Mouse (Mus musculus): ENCODE data around the gene Anks1b. TPM values are rescaled to one million over a fixed set of nuclear protein-coding genes. Genes with fewer than 3 reads are reported as not detected.

Anks1b gene
- polyA plus RNA-seq, 1 experiment from 2014 or later, result 1.5 TPM

DNA sequence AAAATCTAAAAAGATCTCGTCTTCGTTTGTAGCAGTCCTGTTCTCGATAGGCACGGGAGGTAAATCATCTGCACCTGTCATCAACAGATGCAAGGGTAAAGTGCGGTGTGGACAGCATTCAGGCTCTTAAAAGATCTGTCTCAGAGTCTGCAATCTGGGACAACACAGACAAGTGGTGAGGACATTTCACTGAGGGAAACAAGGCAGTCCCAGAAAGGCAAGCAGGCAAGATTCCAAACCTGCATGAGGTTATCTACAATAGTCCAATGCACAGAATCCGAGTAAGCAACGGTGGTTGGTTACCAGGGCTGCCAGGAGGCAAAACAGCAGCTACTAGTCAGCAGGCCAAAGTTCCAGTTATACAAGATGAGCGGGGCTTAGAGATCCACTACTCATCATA lies 912.4 kb downstream of the Anks1b start:
- 89% methylated on average over 8 of the region's 8 CpGs for WGBS
- Histone ChIP-seq H3K9ac (ENCODE audit: low read length) (no peak overlapping the region), H3K36me3 (ENCODE audit: control insufficient read depth, insufficient read depth, low read length) (no peaks in the 10 kb centered on the region), H3K4me1 (replicated peaks; ENCODE audit: control insufficient read depth, insufficient read depth, low read length) (no peaks in the 10 kb centered on the region), H3K9me3 (ENCODE audit: control insufficient read depth, low read length) (no peaks in the 10 kb centered on the region), H3K4me2 (ENCODE audit: low read length) (no peak overlapping the region), H3K4me3 (ENCODE audit: low read depth, low read length) (no peak overlapping the region), H3K27me3 (replicated peaks; ENCODE audit: control insufficient read depth, insufficient read depth, low read length) (no peaks in the 10 kb centered on the region), H3K27ac (ENCODE audit: low read depth) (no peak overlapping the region)
- ATAC-seq (replicated peaks; ENCODE audit: low FRiP score, low TSS enrichment, low read depth) (no peak), DNase-seq (ENCODE audit: low spot score) (no peak)

DNA sequence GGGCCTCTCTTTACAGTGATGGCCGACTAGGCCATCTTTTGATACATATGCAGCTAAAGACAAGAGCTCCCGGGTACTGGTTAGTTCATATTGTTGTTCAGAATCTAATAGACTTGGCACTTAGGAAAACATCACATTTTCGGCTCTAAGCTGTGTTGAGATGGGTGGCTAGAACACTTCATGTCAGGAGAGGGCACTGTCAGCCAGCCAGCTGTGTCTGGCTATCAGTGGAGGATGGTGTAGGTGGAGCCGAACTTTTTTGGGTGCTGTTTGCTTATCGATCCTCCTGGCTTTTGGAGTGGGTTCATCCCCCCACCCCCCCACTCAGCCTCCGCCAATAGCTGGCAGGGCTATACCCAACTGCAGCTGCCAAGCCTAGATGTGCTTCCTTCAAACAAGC lies 929.8 kb downstream of the Anks1b start:
- 51% methylated on average over 6 of the region's 6 CpGs for WGBS
- ATAC-seq (replicated peaks; ENCODE audit: low FRiP score, low TSS enrichment, low read depth) (no peak), DNase-seq (ENCODE audit: low spot score) (no peak)
- no peak overlapping the region for H3K4me2 ChIP-seq (ENCODE audit: low read length)
- no peaks in the 10 kb centered on the region for H3K4me1 ChIP-seq (replicated peaks; ENCODE audit: control insufficient read depth, insufficient read depth, low read length)
- no peak overlapping the region for H3K27ac ChIP-seq (ENCODE audit: low read depth)
- H3K27me3 ChIP-seq (replicated peaks; ENCODE audit: control insufficient read depth, insufficient read depth, low read length), result no peaks in the 10 kb centered on the region
- no peaks in the 10 kb centered on the region for H3K9me3 ChIP-seq (ENCODE audit: control insufficient read depth, low read length)
- no peaks in the 10 kb centered on the region for H3K36me3 ChIP-seq (ENCODE audit: control insufficient read depth, insufficient read depth, low read length)
- no peak overlapping the region for H3K4me3 ChIP-seq (ENCODE audit: low read depth, low read length)
- no peak overlapping the region for H3K9ac ChIP-seq (ENCODE audit: low read length)

DNA sequence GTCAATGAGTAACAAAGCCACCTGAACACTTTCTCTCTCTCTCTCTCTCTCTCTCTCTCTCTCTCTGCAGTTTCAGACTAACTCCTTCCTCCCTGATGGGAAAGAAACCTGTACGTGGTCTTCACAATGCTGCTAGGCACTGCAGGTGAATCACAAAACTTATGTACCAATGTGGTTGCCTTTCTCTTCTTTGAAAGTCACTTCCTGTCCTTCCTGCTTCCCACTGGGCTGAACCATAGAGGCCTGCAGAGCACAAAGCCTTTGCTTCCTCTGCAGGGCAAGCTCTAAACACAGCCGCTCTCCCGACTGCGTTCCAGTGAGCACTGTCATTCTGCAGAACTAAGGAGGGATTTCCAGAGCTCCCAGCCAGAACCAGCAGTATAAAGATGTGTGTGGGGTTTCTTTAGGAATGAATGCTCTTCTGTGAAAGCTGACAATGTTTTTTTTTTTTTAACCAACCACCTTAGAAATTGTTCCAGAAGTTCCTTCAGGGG lies 931.3 kb downstream of the Anks1b start:
- Histone ChIP-seq H3K4me1 (replicated peaks; ENCODE audit: control insufficient read depth, insufficient read depth, low read length) (no peaks in the 10 kb centered on the region), H3K36me3 (ENCODE audit: control insufficient read depth, insufficient read depth, low read length) (no peaks in the 10 kb centered on the region), H3K4me3 (ENCODE audit: low read depth, low read length) (no peak overlapping the region), H3K9ac (ENCODE audit: low read length) (no peak overlapping the region), H3K4me2 (ENCODE audit: low read length) (no peak overlapping the region), H3K27me3 (replicated peaks; ENCODE audit: control insufficient read depth, insufficient read depth, low read length) (no peaks in the 10 kb centered on the region), H3K27ac (ENCODE audit: low read depth) (no peak overlapping the region), H3K9me3 (ENCODE audit: control insufficient read depth, low read length) (no peaks in the 10 kb centered on the region)
- ATAC-seq (replicated peaks; ENCODE audit: low FRiP score, low TSS enrichment, low read depth), result no peak
- WGBS, result 20% methylated on average over 4 of the region's 4 CpGs
- DNase-seq (ENCODE audit: low spot score), result no peak

DNA sequence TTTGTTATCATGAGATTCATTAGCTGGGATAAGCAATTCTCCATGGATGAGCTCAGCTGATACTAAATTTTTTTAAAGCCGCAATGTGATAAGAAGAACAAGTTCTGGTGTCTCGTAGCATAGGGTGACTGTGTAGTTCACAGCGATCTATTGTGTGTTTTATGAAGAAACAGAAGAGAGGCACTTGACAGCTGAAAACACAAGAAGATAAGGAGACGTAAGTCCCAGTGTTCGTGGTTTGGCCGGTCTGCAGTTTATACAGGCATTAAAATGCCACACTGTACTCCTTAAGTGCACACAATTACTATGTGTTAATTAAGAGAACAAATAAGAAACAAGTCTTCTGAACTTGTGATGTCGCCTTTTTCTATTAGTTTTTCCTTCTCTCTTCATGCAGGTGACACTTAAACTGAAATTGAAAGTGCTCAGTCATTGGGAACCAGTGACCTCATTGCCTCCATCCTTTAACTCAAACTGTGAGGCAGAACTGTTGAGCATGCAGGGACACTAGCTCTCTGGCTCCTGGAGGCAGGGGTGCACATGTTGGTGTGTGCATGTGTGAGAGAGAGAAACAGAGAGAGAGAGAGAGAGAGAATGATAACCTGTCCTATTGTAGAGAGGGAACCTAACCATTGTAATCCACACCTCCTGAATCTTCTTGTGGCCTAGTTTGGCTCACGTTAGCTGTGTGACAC lies 935.5 kb downstream of the Anks1b start:
- Histone ChIP-seq H3K9ac (ENCODE audit: low read length) (no peak overlapping the region), H3K4me1 (replicated peaks; ENCODE audit: control insufficient read depth, insufficient read depth, low read length) (no peaks in the 10 kb centered on the region), H3K36me3 (ENCODE audit: control insufficient read depth, insufficient read depth, low read length) (no peaks in the 10 kb centered on the region), H3K4me3 (ENCODE audit: low read depth, low read length) (no peak overlapping the region), H3K9me3 (ENCODE audit: control insufficient read depth, low read length) (no peaks in the 10 kb centered on the region), H3K27ac (ENCODE audit: low read depth) (no peak overlapping the region), H3K4me2 (ENCODE audit: low read length) (no peak overlapping the region), H3K27me3 (replicated peaks; ENCODE audit: control insufficient read depth, insufficient read depth, low read length) (no peaks in the 10 kb centered on the region)
- ATAC-seq (replicated peaks; ENCODE audit: low FRiP score, low TSS enrichment, low read depth) (no peak), DNase-seq (ENCODE audit: low spot score) (no peak)
- 81% methylated on average over 8 of the region's 8 CpGs for WGBS

DNA sequence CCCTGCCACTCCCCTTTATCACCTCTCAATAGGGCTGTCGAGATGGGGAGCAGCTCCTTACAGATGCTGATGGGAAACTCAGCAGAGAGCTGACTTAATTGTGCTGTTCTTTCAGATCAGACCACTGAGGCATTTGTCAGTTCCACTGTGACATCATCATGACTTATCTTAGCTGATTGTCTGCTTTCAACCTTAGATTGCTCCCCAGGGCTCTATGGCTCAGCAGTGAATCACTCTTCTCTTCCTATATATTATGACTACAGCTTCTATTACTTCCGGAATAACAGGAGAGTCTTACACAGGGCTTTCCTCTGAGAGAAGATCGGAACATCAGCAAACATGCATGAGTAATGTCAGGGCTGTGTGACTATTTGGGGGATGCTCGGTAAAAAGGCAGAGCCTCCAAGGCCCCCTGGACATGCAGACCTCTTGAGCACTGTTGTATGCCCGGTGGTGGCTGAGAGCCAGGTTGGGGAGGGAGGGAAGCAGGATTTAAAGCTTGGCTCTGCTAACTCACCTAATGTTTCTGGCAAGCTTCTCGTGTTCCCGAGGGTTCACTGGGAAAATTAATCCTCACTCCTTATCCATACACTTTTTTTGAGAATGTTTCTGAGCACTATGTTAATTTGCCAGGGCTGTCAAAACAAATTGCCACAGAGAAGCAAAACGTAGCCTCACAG lies 936.7 kb downstream of the Anks1b start:
- Histone ChIP-seq H3K4me1 (replicated peaks; ENCODE audit: control insufficient read depth, insufficient read depth, low read length) (no peaks in the 10 kb centered on the region), H3K36me3 (ENCODE audit: control insufficient read depth, insufficient read depth, low read length) (no peaks in the 10 kb centered on the region), H3K9me3 (ENCODE audit: control insufficient read depth, low read length) (no peaks in the 10 kb centered on the region), H3K4me2 (ENCODE audit: low read length) (no peak overlapping the region), H3K9ac (ENCODE audit: low read length) (no peak overlapping the region), H3K27me3 (replicated peaks; ENCODE audit: control insufficient read depth, insufficient read depth, low read length) (no peaks in the 10 kb centered on the region), H3K27ac (ENCODE audit: low read depth) (no peak overlapping the region), H3K4me3 (ENCODE audit: low read depth, low read length) (no peak overlapping the region)
- DNase-seq (ENCODE audit: low spot score) (no peak), ATAC-seq (replicated peaks; ENCODE audit: low FRiP score, low TSS enrichment, low read depth) (no peak)
- WGBS, result 34% methylated on average over 8 of the region's 8 CpGs

DNA sequence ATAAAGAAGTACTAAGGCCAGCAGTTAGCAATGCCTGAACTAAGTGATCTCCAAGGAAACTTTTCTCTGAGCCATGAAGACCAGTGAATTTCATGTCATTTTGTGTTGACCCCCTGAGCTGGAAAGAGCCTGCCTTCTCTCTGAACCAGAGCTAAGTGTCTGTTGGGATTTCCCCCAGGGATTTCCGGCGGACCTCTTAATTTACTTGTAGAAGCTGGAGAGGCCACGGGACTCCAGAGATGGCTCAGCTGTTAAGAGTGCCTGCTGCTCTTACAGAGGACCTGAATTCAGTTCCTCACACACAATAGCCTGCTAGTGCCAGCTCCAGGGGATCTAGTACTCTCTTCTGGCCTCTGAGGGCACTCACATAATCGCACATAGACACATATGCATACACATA lies 938.1 kb downstream of the Anks1b start:
- no peaks in the 10 kb centered on the region for H3K9me3 ChIP-seq (ENCODE audit: control insufficient read depth, low read length)
- no peak overlapping the region for H3K4me3 ChIP-seq (ENCODE audit: low read depth, low read length)
- no peak for ATAC-seq (replicated peaks; ENCODE audit: low FRiP score, low TSS enrichment, low read depth)
- 84% methylated on average over 4 of the region's 4 CpGs for WGBS
- H3K4me2 ChIP-seq (ENCODE audit: low read length), result no peak overlapping the region
- H3K9ac ChIP-seq (ENCODE audit: low read length), result no peak overlapping the region
- no peak for DNase-seq (ENCODE audit: low spot score)
- H3K27me3 ChIP-seq (replicated peaks; ENCODE audit: control insufficient read depth, insufficient read depth, low read length), result no peaks in the 10 kb centered on the region
- H3K36me3 ChIP-seq (ENCODE audit: control insufficient read depth, insufficient read depth, low read length), result no peaks in the 10 kb centered on the region
- H3K4me1 ChIP-seq (replicated peaks; ENCODE audit: control insufficient read depth, insufficient read depth, low read length), result no peaks in the 10 kb centered on the region
- H3K27ac ChIP-seq (ENCODE audit: low read depth), result no peak overlapping the region

DNA sequence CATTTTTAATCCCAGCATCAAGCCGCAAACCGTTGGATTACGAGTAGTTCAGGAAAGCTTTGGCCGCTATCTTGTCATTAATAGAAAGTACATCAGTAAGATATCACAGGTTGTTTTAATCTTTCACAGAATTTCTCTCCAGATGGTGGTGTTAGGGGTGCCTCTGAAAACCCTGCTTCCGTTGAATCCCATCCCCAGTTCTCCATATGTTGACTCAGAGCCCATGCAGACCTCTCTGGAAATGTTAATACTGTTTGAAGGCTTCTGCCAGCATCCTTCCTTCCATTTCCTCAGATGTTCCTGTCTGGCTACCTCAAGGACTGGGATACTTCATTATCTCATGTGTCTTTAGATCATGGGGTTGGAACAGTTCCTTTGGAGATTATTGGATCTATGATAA lies 940.0 kb downstream of the Anks1b start:
- Histone ChIP-seq H3K4me1 (replicated peaks; ENCODE audit: control insufficient read depth, insufficient read depth, low read length) (no peaks in the 10 kb centered on the region), H3K27me3 (replicated peaks; ENCODE audit: control insufficient read depth, insufficient read depth, low read length) (no peaks in the 10 kb centered on the region), H3K9me3 (ENCODE audit: control insufficient read depth, low read length) (no peaks in the 10 kb centered on the region), H3K36me3 (ENCODE audit: control insufficient read depth, insufficient read depth, low read length) (no peaks in the 10 kb centered on the region), H3K27ac (ENCODE audit: low read depth) (no peak overlapping the region), H3K4me2 (ENCODE audit: low read length) (no peak overlapping the region), H3K4me3 (ENCODE audit: low read depth, low read length) (no peak overlapping the region), H3K9ac (ENCODE audit: low read length) (no peak overlapping the region)
- DNase-seq (ENCODE audit: low spot score), result no peak
- ATAC-seq (replicated peaks; ENCODE audit: low FRiP score, low TSS enrichment, low read depth), result no peak
- WGBS, result 89% methylated on average over 5 of the region's 5 CpGs

DNA sequence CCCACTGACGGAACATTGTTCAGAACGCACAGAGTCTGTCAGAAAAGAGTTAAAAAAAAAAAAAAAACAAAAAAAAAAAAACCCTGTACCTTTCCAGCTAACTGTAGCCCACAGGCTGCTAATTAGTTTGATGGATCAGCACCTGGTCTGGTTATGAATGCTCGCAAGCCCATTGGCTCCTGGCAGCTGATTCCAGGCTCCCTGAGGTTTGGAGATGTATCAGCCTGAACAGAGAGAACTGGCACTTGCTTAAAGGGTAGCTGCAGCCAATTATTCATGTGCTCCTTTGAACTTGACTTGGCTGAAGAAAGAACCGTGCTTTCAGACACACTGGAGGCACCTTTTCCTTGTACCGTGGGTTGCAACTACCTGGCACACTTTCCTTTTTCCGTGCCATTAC lies 941.1 kb downstream of the Anks1b start:
- H3K9ac ChIP-seq (ENCODE audit: low read length), result no peak overlapping the region
- H3K4me3 ChIP-seq (ENCODE audit: low read depth, low read length), result no peak overlapping the region
- 82% methylated on average over 6 of the region's 6 CpGs for WGBS
- H3K27me3 ChIP-seq (replicated peaks; ENCODE audit: control insufficient read depth, insufficient read depth, low read length), result no peaks in the 10 kb centered on the region
- H3K36me3 ChIP-seq (ENCODE audit: control insufficient read depth, insufficient read depth, low read length), result no peaks in the 10 kb centered on the region
- no peak overlapping the region for H3K4me2 ChIP-seq (ENCODE audit: low read length)
- no peak overlapping the region for H3K27ac ChIP-seq (ENCODE audit: low read depth)
- no peaks in the 10 kb centered on the region for H3K4me1 ChIP-seq (replicated peaks; ENCODE audit: control insufficient read depth, insufficient read depth, low read length)
- no peak for DNase-seq (ENCODE audit: low spot score)
- no peaks in the 10 kb centered on the region for H3K9me3 ChIP-seq (ENCODE audit: control insufficient read depth, low read length)
- no peak for ATAC-seq (replicated peaks; ENCODE audit: low FRiP score, low TSS enrichment, low read depth)

Measured in intestine, embryonic 14.5 days (tissue).